Mouse (Mus musculus) midbrain, embryonic 15.5 days (tissue): ENCODE measurements around the gene Etv2. TPM values are rescaled to one million over a fixed set of nuclear protein-coding genes. Genes with fewer than 3 reads are reported as not detected.

ENCODE experiments used
- microRNA-seq: library from miRNA; unstranded; fragments of <30 nt; microRNA quantifications from one replicate; pipeline ENCODE4, GENCODE M21; 2016
- polyA plus RNA-seq: library from polyadenylated mRNA; unstranded; fragments of >200 nt; fragmentation: Nextera tagmentation; extraction: Ambion mirVana; gene quantifications from 2 replicates; pipeline ENCODE4 v1.2.1, GENCODE M21; 2015

The Etv2 gene
- polyA plus RNA-seq, 1 experiment from 2014 or later, result not detected

Small RNA genes lying within 50 kb of the gene (microRNA-seq; reads per million reads assigned to microRNA genes)
- not detected for gene Mir3569

Other genes starting within 250 kb of the Etv2 start
- gene Tyrobp, start 222.1 kb downstream of the Etv2 start, polyA plus RNA-seq, result 27.8 and 36.6 TPM in 2 replicates
- gene Hcst, start 216.0 kb downstream of the Etv2 start, polyA plus RNA-seq, result 0.53 and 0.59 TPM in 2 replicates
- 2.4 and 2.8 TPM in 2 replicates for gene Nfkbid, start 214.1 kb downstream of the Etv2 start, polyA plus RNA-seq
- gene Aplp1, start 190.3 kb downstream of the Etv2 start, polyA plus RNA-seq, result 790 and 817 TPM in 2 replicates
- gene Kirrel2, start 178.2 kb downstream of the Etv2 start, polyA plus RNA-seq, result 1.3 and 2.7 TPM in 2 replicates
- gene Nphs1, start 177.5 kb downstream of the Etv2 start, polyA plus RNA-seq, result 0.41 and 0.61 TPM in 2 replicates
- gene Prodh2, start 142.2 kb downstream of the Etv2 start, polyA plus RNA-seq, result not detected in 2 replicates
- gene Arhgap33, start 100.8 kb downstream of the Etv2 start, polyA plus RNA-seq, result 144 and 158 TPM in 2 replicates
- gene Hspb6, start 83.7 kb downstream of the Etv2 start, polyA plus RNA-seq, result 7.8 and 9.9 TPM in 2 replicates
- gene Proser3, start 83.6 kb downstream of the Etv2 start, polyA plus RNA-seq, result 7.7 and 9.4 TPM in 2 replicates
- gene Lin37, start 76.0 kb downstream of the Etv2 start, polyA plus RNA-seq, result 53.6 and 63.8 TPM in 2 replicates
- 87.2 and 90.7 TPM in 2 replicates for gene U2af1l4, start 72.6 kb downstream of the Etv2 start, polyA plus RNA-seq
- gene Gm49396, start 72.5 kb downstream of the Etv2 start, polyA plus RNA-seq, result 18.5 and 20.7 TPM in 2 replicates
- 121 and 123 TPM in 2 replicates for gene Psenen, start 72.2 kb downstream of the Etv2 start, polyA plus RNA-seq
- gene Igflr1, start 70.4 kb downstream of the Etv2 start, polyA plus RNA-seq, result 8.0 and 8.1 TPM in 2 replicates
- 12.1 and 12.3 TPM in 2 replicates for gene Kmt2b, start 47.1 kb downstream of the Etv2 start, polyA plus RNA-seq
- 0.36 and 0.41 TPM in 2 replicates for gene Zbtb32, start 36.9 kb downstream of the Etv2 start, polyA plus RNA-seq
- 0.51 and 0.58 TPM in 2 replicates for gene Upk1a, start 23.0 kb downstream of the Etv2 start, polyA plus RNA-seq
- 1,061 and 1,083 TPM in 2 replicates for gene Cox6b1, start 9.7 kb downstream of the Etv2 start, polyA plus RNA-seq
- gene Rbm42, start 14.5 kb upstream of the Etv2 start, polyA plus RNA-seq, result 145 and 149 TPM in 2 replicates
- 28.1 and 29.7 TPM in 2 replicates for gene Haus5, start 29.1 kb upstream of the Etv2 start, polyA plus RNA-seq
- not detected in 2 replicates for gene Pmis2, start 35.8 kb upstream of the Etv2 start, polyA plus RNA-seq
- not detected in 2 replicates for gene 2200002J24Rik, start 63.1 kb upstream of the Etv2 start, polyA plus RNA-seq
- 1.7 and 1.8 TPM in 2 replicates for gene Atp4a, start 76.4 kb upstream of the Etv2 start, polyA plus RNA-seq
- 242 and 252 TPM in 2 replicates for gene Tmem147, start 93.7 kb upstream of the Etv2 start, polyA plus RNA-seq
- 0.72 and 1.6 TPM in 2 replicates for gene Gapdhs, start 107.8 kb upstream of the Etv2 start, polyA plus RNA-seq
- gene Sbsn, start 115.6 kb upstream of the Etv2 start, polyA plus RNA-seq, result 2.4 and 3.0 TPM in 2 replicates
- gene Dmkn, start 127.9 kb upstream of the Etv2 start, polyA plus RNA-seq, result 1.2 and 3.4 TPM in 2 replicates
- 4.4 TPM in 1 of 2 replicates, not detected in the other for gene Krtdap, start 152.0 kb upstream of the Etv2 start, polyA plus RNA-seq
- not detected in 2 replicates for gene Ffar2, start 187.9 kb upstream of the Etv2 start, polyA plus RNA-seq
- not detected in 2 replicates for gene Ffar3, start 220.3 kb upstream of the Etv2 start, polyA plus RNA-seq
- not detected in 2 replicates for gene Ffar1, start 225.7 kb upstream of the Etv2 start, polyA plus RNA-seq
- not detected in 2 replicates for gene Cd22, start 244.5 kb upstream of the Etv2 start, polyA plus RNA-seq